Mouse (Mus musculus) spleen, adult 2 months (tissue): Measurements from ENCODE around the gene Psenen. TPM values are rescaled to one million over a fixed set of nuclear protein-coding genes. Genes with fewer than 3 reads are reported as not detected.

Experiments
- DNase-seq, 2 experiments: peaks; one replicate each; pipeline versions ENCODE4 v3.0.0 to v3.0.0-alpha.2; 2012 to 2021; ENCODE audit warnings: low spot score in 2 of 2, low read depth in 1 of 2
- H3K27ac ChIP-seq: fragments of 200-500 bp; 2 replicates; pipeline ENCODE4 v1.5.1; 2012; ENCODE audit warnings: low read length, inconsistent platforms; ENCODE audit not compliant: insufficient read depth
- H3K27me3 ChIP-seq: fragments of 200-500 bp; 2 replicates; pipeline ENCODE4 v1.6.1; 2012; ENCODE audit warnings: mild to moderate bottlenecking, moderate library complexity, low read length, inconsistent platforms; ENCODE audit not compliant: control insufficient read depth, insufficient read depth
- H3K36me3 ChIP-seq: fragments of 200-500 bp; 2 replicates; pipeline ENCODE4 v1.6.1; 2012; ENCODE audit warnings: mild to moderate bottlenecking, low read length, inconsistent platforms; ENCODE audit not compliant: control insufficient read depth, insufficient read depth
- H3K4me1 ChIP-seq: fragments of 200-500 bp; 2 replicates; pipeline ENCODE4 v1.6.1; 2011; ENCODE audit warnings: inconsistent platforms; ENCODE audit not compliant: control insufficient read depth, insufficient read depth, insufficient read length
- H3K4me3 ChIP-seq: fragments of 200-500 bp; 2 replicates; pipeline ENCODE4 v1.5.1; 2011; ENCODE audit warnings: mild to moderate bottlenecking, inconsistent platforms; ENCODE audit not compliant: insufficient read depth, insufficient read length; ENCODE audit errors: extremely low read depth
- CTCF ChIP-seq: fragments of 200-500 bp; IDR thresholded peaks from 2 replicates; pipeline ENCODE4 v1.5.1; 2011; ENCODE audit warnings: mild to moderate bottlenecking, inconsistent platforms; ENCODE audit not compliant: insufficient read depth, insufficient read length, insufficient replicate concordance; ENCODE audit errors: extremely low read depth
- POLR2A ChIP-seq: fragments of 200-500 bp; IDR thresholded peaks from 2 replicates; pipeline ENCODE4 v1.6.1; 2011; ENCODE audit warnings: low read depth, low read length, inconsistent platforms
- WGBS: fragments of 180-500 bp; shearing (Covaris S2); methylation state at CpG from one replicate; pipeline ENCODE4 v1.1.7; 2018; 5-methylcytosine and 5-hydroxymethylcytosine counted together
- polyA plus RNA-seq: library from polyadenylated mRNA; depleted of rRNA; stranded (reverse); fragments of >200 nt; gene quantifications from 2 replicates; pipeline ENCODE4 v1.2.3, GENCODE M21; 2012

Psenen gene
- polyA plus RNA-seq, 1 experiment, result 85.2 TPM

- H3K36me3 ChIP-seq, result peaks cover 3% of the 10 kb centered on the region
- WGBS, result 94% methylated on average over 14 of the region's 14 CpGs
- no peaks in the 10 kb centered on the region for H3K27me3 ChIP-seq
- DNase-seq, result no peak
- no peaks in the 10 kb centered on the region for H3K4me1 ChIP-seq
- no peak for TF ChIP-seq POLR2A
- TF ChIP-seq CTCF, result no peak
- H3K4me3 ChIP-seq, result no peak overlapping the region
- no peak overlapping the region for H3K27ac ChIP-seq
These were observed 36.4 kb downstream of the Psenen start for GRCm38 (mm10) chr7:30526981-30527380.

- no peak for DNase-seq
- TF ChIP-seq POLR2A (no peak), CTCF (no peak)
- no peak overlapping the region for H3K27ac ChIP-seq
- no peaks in the 10 kb centered on the region for H3K4me1 ChIP-seq
- H3K4me3 ChIP-seq, result no peak overlapping the region
- 93% methylated on average over 17 of the region's 17 CpGs for WGBS
- peaks cover 3% of the 10 kb centered on the region for H3K36me3 ChIP-seq
- no peaks in the 10 kb centered on the region for H3K27me3 ChIP-seq
These were observed 37.0 kb downstream of the Psenen start for GRCm38 (mm10) chr7:30526399-30526798.

- WGBS, result 91% methylated on average over 10 of the region's 10 CpGs
- TF ChIP-seq CTCF (no peak), POLR2A (no peak)
- no peak overlapping the region for H3K27ac ChIP-seq
- H3K4me1 ChIP-seq, result no peaks in the 10 kb centered on the region
- H3K36me3 ChIP-seq, result peaks cover 3% of the 10 kb centered on the region
- no peaks in the 10 kb centered on the region for H3K27me3 ChIP-seq
- no peak for DNase-seq
- no peak overlapping the region for H3K4me3 ChIP-seq
These were observed 37.5 kb downstream of the Psenen start for GRCm38 (mm10) chr7:30525954-30526353.

GRCm38 (mm10) chr7:30524487-30524886 lies 38.9 kb downstream of the Psenen start:
- H3K27me3 ChIP-seq, result no peaks in the 10 kb centered on the region
- H3K4me1 ChIP-seq, result no peaks in the 10 kb centered on the region
- 43% methylated on average over 6 of the region's 6 CpGs for WGBS
- DNase-seq, result no peak
- no peak overlapping the region for H3K27ac ChIP-seq
- no peak for TF ChIP-seq CTCF
- TF ChIP-seq POLR2A, result no peak
- no peaks in the 10 kb centered on the region; the same call in none of the 2 replicates for H3K36me3 ChIP-seq
- H3K4me3 ChIP-seq, result no peak overlapping the region

GRCm38 (mm10) chr7:30522871-30523270 lies 40.6 kb downstream of the Psenen start:
- Histone ChIP-seq H3K27ac (no peak overlapping the region), H3K4me1 (no peaks in the 10 kb centered on the region), H3K27me3 (no peaks in the 10 kb centered on the region), H3K4me3 (no peak overlapping the region), H3K36me3 (no peaks in the 10 kb centered on the region; the same call in 1 of the 2 replicates)
- TF ChIP-seq POLR2A, result no peak
- TF ChIP-seq CTCF, result no peak
- DNase-seq, result no peak
- WGBS, result 93% methylated on average over 10 of the region's 10 CpGs

GRCm38 (mm10) chr7:30520856-30521255 lies 42.6 kb downstream of the Psenen start:
- no peak overlapping the region for H3K27ac ChIP-seq
- 91% methylated on average over 5 of the region's 5 CpGs for WGBS
- no peaks in the 10 kb centered on the region; the same call in 1 of the 2 replicates for H3K36me3 ChIP-seq
- no peak for DNase-seq
- H3K4me3 ChIP-seq, result no peak overlapping the region
- H3K27me3 ChIP-seq, result no peaks in the 10 kb centered on the region
- H3K4me1 ChIP-seq, result no peaks in the 10 kb centered on the region
- no peak for TF ChIP-seq POLR2A

GRCm38 (mm10) chr7:30520396-30520795 lies 43.0 kb downstream of the Psenen start:
- no peak for TF ChIP-seq POLR2A
- no peak for DNase-seq
- Histone ChIP-seq H3K27ac (no peak overlapping the region), H3K4me3 (no peak overlapping the region), H3K27me3 (no peaks in the 10 kb centered on the region), H3K4me1 (no peaks in the 10 kb centered on the region), H3K36me3 (no peaks in the 10 kb centered on the region)
- 65% methylated on average over 4 of the region's 4 CpGs for WGBS
